Mouse (Mus musculus) hematopoietic stem cell, adult 5-6 weeks (primary cell): ENCODE results near the gene Pde6g. TPM values are rescaled to one million over a fixed set of nuclear protein-coding genes. Genes with fewer than 3 reads are reported as not detected.

ENCODE experiments used
- ATAC-seq, 2 experiments: fragments of 125-278 bp in 1 of 2; replicated peaks in 1 of 2; 2 replicates each; pipeline ENCODE4 v1.8.0; 2016 to 2017; ENCODE audit warnings: inconsistent platforms in 2 of 2, mild to moderate bottlenecking in 2 of 2, moderate number of reproducible peaks in 2 of 2, low read depth in 1 of 2, moderate TSS enrichment in 1 of 2; ENCODE audit not compliant: low FRiP score in 2 of 2, poor library complexity in 2 of 2, severe bottlenecking in 2 of 2, insufficient read depth in 1 of 2, low TSS enrichment in 1 of 2
- total RNA-seq: library from RNA; stranded (forward); fragments of 172-1452, 232-1000 nt; gene quantifications from 2 replicates; pipeline ENCODE4 v1.2.3, GENCODE M21; 2017

Gene Pde6g
- total RNA-seq, 1 experiment from 2014 or later = not detected

DNA sequence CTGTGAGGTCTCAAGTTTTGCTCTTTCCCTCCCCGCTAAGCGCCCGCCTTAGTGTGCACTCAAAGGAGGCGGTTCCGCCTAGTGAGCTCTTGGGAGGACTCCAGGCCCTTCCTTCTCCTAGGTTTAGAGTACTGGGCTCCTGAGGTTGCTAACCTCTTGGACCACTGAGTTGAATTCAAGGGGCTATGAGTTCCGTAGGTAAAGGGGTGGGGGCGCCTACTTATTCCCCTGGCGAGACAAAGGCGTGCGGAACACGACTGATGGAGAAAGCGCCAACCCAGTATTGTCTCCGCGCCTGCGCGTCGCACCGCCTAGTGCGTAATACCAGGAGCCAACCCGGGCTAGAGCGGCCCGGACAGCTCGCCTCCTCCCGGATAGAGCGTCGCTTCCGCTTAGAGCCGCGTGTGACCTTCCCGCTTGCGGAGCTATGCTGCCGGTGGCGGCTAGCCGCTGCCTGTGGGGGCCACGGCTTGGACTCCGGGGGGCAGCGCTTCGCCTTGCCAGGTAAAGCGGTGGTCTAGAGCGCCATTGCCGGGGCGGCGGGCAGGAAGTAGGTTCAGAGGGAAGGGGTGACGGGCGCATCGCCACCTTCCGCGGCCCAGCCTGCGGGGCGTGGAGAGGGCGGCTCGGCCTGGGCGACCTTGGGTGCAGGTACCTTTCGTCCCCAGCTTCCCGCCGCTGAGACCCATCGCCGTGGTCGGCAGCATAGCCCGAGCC is 31.1 kb upstream of the Pde6g start, which contains the start of gene Mrpl12:
Gene Mrpl12 (plus strand): TSS at position 349 of the 717 bp plus-strand sequence.
- peak; percentile 86 to 91 for ATAC-seq

DNA sequence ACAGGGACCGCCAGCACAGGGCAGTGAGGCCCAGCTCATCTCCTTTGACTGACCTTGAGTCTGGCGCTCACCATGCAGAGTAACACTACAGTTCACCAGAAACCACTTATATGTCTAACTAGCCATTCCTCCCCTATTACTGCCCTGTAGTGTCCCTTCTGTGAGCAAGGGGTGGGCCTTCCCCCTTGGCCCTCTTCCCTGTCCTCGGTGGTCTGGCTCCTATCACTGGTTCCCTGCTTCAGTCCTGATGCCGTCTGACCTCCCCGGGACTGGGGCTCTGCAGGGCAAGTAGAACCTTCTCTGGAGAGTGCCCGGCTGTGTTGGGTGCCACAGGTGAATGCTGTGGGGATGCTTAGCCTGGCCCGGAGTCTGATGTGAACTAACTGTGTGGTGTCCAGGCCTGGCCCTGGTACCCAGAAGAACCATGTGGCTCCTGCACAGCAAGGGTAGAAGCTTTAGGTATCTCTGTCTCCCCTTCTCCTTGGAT is 30.2 kb upstream of the Pde6g start:
- ATAC-seq = no peak

DNA sequence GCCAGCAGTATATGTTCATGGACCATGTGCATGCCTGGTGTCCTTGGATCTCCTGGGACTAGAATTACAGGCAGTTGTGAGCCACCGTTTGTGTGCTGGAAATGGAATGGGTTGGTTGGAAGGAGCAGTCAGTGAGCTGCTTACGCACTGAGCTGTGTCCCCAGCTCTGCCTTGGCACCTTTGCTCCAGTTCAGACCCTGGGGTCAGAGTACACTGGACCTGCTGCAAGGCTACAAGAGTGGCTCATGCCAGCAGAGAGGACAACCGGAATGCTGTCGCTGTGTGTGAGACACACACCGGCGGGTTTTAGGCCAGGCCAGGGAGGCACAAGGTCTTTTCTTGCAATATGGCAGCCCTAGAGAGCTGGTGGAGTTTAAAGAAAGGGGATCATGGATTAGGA is 18.8 kb upstream of the Pde6g start:
- no peak for ATAC-seq

DNA sequence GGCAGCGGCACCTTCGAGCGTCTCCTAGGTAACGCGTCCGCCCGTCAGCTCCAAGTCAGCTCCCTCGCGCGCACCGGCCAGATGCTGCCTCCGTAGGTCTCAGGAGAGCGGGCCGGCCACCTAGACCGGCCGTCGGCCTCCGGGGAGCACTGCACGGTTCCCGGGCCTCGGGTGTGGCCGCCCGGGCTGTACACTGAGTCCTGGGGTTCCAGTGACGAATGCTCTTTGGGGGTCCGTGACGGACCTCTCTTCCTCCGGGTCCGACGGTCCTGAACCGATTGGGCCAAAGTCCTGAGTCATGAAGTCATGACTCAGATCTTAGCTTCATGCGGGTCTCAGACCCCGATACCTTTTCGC is 14.4 kb upstream of the Pde6g start:
- ATAC-seq = no peak

DNA sequence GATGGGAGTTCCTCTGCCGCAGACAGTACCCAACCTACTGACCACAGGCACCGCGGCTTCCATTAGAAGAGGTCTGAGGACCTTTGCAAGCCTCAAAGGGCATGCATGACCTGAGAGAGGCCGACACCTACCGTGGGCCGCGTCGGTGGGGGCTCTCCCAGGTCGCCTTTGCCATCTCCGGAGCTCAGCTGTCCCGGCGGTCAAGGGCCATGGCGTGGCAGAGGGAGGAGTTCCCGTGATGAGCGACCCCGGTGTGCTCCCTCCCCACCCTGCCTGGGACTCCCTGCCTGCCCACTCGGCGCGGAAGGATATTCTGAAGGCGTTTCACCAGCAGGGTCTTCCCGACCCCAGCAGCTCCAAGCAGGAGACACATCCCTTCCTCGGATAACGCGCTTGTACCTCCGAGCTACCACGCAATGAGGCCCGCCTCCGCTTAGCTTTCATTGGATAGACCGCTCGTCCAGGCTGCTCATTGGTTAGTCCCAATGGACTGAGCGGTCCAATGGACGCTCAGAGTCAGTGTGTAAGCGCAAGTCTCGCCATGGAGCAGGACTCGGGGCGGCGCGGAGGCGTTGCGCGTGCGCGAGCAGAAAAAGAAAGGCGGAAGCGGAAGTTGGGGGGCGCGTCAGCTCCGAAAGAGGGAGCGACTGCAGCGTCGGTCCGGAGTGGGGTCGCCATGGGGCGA is 13.9 kb upstream of the Pde6g start, which contains the start of gene Arl16:
Gene Arl16 (minus strand): TSS at position 557 of the 685 bp plus-strand sequence.
- ATAC-seq = peak; percentile 98

- ATAC-seq = no peak
Observed at GRCm38 (mm10) chr11:120465521-120465920, 12.2 kb upstream of the Pde6g start.

DNA sequence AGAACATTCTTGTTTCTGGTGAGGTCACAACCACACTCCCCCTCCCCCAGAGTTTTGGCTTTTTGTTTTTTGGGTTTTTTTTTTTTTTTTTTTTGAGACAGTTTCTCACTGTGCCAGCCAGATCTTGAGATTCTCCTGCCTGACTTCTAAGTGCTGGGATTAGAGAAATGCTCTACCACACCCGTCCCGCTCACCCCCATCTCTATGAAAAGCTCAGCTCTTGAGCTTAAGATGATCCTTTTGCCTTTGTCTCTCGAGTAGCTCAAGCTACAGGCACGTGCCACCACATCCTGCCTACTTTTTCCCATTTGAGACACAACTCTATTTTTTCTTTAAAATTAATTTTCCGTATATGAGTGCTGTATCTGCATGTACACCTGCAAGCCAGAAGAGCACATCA is 11.1 kb upstream of the Pde6g start:
- no peak for ATAC-seq

- ATAC-seq = no peak
Observed at GRCm38 (mm10) chr11:120463536-120463935, 10.2 kb upstream of the Pde6g start.

DNA sequence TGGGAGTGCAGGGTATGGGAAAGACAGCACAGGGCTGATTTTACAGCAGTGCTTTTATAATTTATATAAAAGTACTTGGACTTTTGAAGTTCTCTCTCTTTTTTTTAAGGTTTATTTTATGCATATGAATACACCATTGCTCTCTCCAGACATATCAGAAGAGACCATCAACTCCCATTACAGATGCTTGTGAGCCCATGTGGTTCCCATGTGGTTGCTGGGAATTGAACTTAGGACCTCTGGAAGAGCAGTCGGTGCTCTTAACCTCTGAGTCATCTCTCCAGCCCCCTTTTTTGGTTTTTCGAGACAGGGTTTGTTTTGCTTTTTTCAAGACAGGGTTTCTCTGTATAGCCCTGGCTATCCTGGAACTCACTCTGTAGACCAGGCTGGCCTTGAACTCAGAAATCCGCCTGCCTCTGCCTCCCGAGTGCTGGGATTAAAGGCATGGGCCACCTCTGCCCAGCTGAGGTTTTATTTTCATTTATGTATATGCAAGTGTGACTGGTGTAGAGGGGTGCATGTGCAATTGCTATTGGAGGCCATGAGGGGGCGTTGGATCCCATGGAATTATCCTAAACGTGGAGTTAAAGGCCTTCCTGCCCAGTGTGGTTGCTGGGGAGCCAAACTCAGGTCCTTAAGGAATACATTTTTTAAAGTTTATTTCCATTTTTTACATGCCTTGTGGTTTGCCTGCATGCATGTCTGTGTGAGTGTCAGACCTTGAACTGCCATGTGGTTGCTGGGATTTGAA is 5.7 kb upstream of the Pde6g start:
- ATAC-seq = no peak

GRCm38 (mm10) chr11:120457772-120458751 is 4.8 kb upstream of the Pde6g start, which contains the start of the genes Oxld1 and Ccdc137:
Gene Oxld1, minus strand, starts transcription at chr11:120458068.
Gene Ccdc137, plus strand, starts transcription at chr11:120458115.
- ATAC-seq = peak; percentile 91 to 93

DNA sequence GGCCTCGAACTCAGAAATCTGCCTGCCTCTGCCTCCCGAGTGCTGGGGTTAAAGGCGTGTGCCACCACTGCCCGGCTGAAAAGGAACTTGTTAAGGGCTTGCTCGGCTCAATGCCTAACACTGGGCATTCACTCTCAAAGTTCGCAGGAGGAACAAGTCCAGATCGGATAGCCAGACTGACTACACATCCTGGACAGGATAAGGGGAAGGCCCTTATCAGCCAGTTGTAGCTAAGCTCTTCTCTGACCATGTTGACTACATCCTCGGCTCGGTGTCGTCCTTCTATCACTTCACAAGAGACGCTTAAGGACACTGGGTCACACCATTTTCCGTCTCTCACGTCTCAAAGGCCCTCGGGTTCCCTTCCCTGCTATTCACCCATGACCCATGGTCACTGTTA is 4.1 kb upstream of the Pde6g start:
- ATAC-seq = 0 out of 4 replicates have a peak, but pooled peaks of 1 of the 2 experiments have one; percentile 16

GRCm38 (mm10) chr11:120455413-120455812 is 2.1 kb upstream of the Pde6g start:
- no peak for ATAC-seq

DNA sequence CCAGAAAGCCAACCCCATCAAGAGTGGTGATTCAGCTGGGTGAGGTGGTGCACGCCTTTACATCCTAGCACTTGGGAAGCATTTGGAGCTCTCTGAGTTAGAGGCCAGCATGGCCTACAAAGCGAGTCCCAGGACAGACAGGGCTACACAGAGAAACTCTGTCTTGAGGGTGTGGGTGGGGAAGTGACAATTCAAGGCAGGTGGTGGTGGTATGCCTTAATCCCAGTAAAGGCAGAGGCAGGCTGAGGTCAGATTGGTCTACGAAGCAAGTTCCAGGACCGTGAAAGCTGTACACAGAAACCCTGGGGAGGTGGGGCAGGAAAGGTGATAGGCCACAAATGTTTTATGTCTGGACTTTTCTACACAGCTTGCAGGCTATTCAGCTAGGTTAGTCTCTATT is 1.7 kb upstream of the Pde6g start:
- ATAC-seq = no peak

- ATAC-seq = no peak
Observed at GRCm38 (mm10) chr11:120452246-120452645, 1.1 kb downstream of the Pde6g start.

GRCm38 (mm10) chr11:120447179-120447578 is 6.1 kb downstream of the Pde6g start:
- no peak for ATAC-seq

DNA sequence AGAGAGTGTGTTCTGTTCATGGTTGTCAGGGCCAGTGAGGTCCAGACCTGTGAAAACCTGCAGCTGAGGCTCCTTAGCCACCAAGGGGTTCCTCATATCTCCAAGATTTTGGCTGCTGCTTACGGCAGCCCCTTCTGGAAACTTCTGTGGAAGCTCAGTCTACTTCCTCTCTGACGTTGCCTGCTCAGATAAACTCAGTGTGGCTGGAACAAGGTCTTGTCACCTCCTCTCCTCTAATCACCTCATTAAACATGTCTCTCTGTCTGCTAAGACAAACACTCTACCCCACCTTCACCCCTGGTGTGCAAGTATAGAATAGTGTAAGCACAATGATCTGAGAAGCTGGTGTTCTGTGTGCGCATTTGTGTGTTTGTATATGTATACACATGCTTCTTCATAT is 7.8 kb downstream of the Pde6g start:
- ATAC-seq = no peak

DNA sequence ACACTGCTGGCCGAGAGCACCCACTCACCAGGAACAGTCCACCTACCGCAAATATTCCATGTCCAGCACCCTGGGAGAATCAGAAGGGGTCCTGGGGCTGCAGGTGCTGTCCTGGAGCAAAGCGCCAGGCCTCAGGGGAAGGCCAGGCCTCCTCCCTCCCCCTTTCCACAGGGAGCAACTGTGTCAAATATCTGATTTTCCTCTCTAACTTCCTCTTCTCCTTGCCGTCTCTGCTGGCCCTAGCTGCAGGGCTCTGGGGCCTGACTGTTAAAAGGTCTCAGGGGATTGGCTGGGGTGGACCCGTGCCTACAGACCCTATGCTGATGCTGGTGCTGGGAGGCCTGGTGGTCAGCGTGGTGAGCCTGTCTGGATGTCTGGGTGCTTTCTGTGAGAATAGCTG is 9.2 kb downstream of the Pde6g start:
- no peak for ATAC-seq
